Mouse (Mus musculus) lung, embryonic 16.5 days (tissue): ENCODE results near the gene Rapsn. TPM values are rescaled to one million over a fixed set of nuclear protein-coding genes. Genes with fewer than 3 reads are reported as not detected.

Source experiments
- ATAC-seq: fragments of 200-750 bp; cut with Nextera tagmentation; 2 replicates; pipeline ENCODE4 v1.8.0; 2017; ENCODE audit warnings: low read depth, mild to moderate bottlenecking, moderate library complexity
- H3K27ac ChIP-seq: fragments of 300-500 bp; sonication (generic); 2 replicates; pipeline ENCODE4 v1.5.1; 2014; ENCODE audit warnings: mild to moderate bottlenecking, control low read depth, low read length
- H3K27me3 ChIP-seq: fragments of 300-500 bp; sonication (generic); 2 replicates; pipeline ENCODE4 v1.6.1; 2014; ENCODE audit warnings: low read depth, low read length, mixed read lengths; ENCODE audit not compliant: control insufficient read depth, insufficient read depth
- H3K36me3 ChIP-seq: fragments of 300-500 bp; sonication (generic); 2 replicates; pipeline ENCODE4 v1.6.1; 2014; ENCODE audit warnings: low read length; ENCODE audit not compliant: control insufficient read depth, insufficient read depth
- H3K4me1 ChIP-seq: fragments of 300-500 bp; sonication (generic); replicated peaks from 2 replicates; pipeline ENCODE4 v1.6.1; 2014; ENCODE audit warnings: low read length, mixed read lengths; ENCODE audit not compliant: control insufficient read depth, insufficient read depth
- H3K4me2 ChIP-seq: fragments of 300-500 bp; sonication (generic); 2 replicates; pipeline ENCODE4 v1.6.1; 2014; ENCODE audit warnings: low read depth, low read length, control low read depth
- H3K4me3 ChIP-seq: fragments of 300-500 bp; sonication (generic); 2 replicates; pipeline ENCODE4 v1.5.1; 2014; ENCODE audit warnings: mild to moderate bottlenecking, low read length, control low read depth
- H3K9ac ChIP-seq: fragments of 300-500 bp; sonication (generic); 2 replicates; pipeline ENCODE4 v1.6.1; 2014; ENCODE audit warnings: low read length, control low read depth
- H3K9me3 ChIP-seq: fragments of 300-500 bp; sonication (generic); 2 replicates; pipeline ENCODE4 v1.6.1; 2016; ENCODE audit warnings: low read length; ENCODE audit not compliant: control insufficient read depth
- whole genome bisulfite sequencing: fragments of 180-500 bp; shearing (Covaris S2); extraction: QIAGEN DNeasy Blood & Tissue Kit; methylation state at CpG from one replicate; pipeline ENCODE4 v1.1.7; 2014; 5-methylcytosine and 5-hydroxymethylcytosine counted together
- polyA plus RNA-seq: library from polyadenylated mRNA; unstranded; fragments of >200 nt; fragmentation: Nextera tagmentation; extraction: Ambion mirVana; gene quantifications from 2 replicates; pipeline ENCODE4 v1.2.1, GENCODE M21; 2015

The Rapsn gene
- polyA plus RNA-seq, 1 experiment from 2014 or later, result 2.0 TPM

GRCm38 (mm10) chr2:91023956-91024355 lies 11.5 kb upstream of the Rapsn start:
- H3K4me3 ChIP-seq, result no peak overlapping the region
- H3K36me3 ChIP-seq, result peaks cover 2% of the 10 kb centered on the region; the same call in 1 of the 2 replicates
- H3K4me1 ChIP-seq, result no peaks in the 10 kb centered on the region
- H3K27me3 ChIP-seq, result no peaks in the 10 kb centered on the region
- no peak overlapping the region for H3K27ac ChIP-seq
- H3K9me3 ChIP-seq, result no peaks in the 10 kb centered on the region; the same call in 1 of the 2 replicates
- ATAC-seq, result no peak
- WGBS, result 96% methylated on average over 1 of the region's 1 CpGs
- no peak overlapping the region for H3K4me2 ChIP-seq
- H3K9ac ChIP-seq, result no peak overlapping the region

- WGBS, result 89% methylated on average over 1 of the region's 1 CpGs
- no peak overlapping the region for H3K4me3 ChIP-seq
- no peaks in the 10 kb centered on the region for H3K4me1 ChIP-seq
- ATAC-seq, result no peak
- no peaks in the 10 kb centered on the region for H3K36me3 ChIP-seq
- H3K27me3 ChIP-seq, result no peaks in the 10 kb centered on the region
- H3K9me3 ChIP-seq, result no peaks in the 10 kb centered on the region; the same call in 1 of the 2 replicates
- H3K27ac ChIP-seq, result no peak overlapping the region
- H3K4me2 ChIP-seq, result no peak overlapping the region
- no peak overlapping the region for H3K9ac ChIP-seq
Observed at GRCm38 (mm10) chr2:91025081-91025516, 10.3 kb upstream of the Rapsn start.

- H3K9ac ChIP-seq, result no peak overlapping the region
Observed at GRCm38 (mm10) chr2:91026491-91026890, 8.9 kb upstream of the Rapsn start.

GRCm38 (mm10) chr2:91027391-91028214 lies 7.8 kb upstream of the Rapsn start:
- Histone ChIP-seq H3K4me2 (no peak overlapping the region), H3K27me3 (no peaks in the 10 kb centered on the region), H3K27ac (no peak overlapping the region), H3K36me3 (no peaks in the 10 kb centered on the region), H3K9ac (no peak overlapping the region), H3K4me3 (no peak overlapping the region), H3K4me1 (no peaks in the 10 kb centered on the region), H3K9me3 (no peaks in the 10 kb centered on the region)
- 83% methylated on average over 9 of the region's 9 CpGs for WGBS
- no peak for ATAC-seq

More at GRCm38 (mm10) chr2:91026491-91026890, 8.9 kb upstream of the Rapsn start:
- H3K36me3 ChIP-seq, result no peaks in the 10 kb centered on the region
- H3K9me3 ChIP-seq, result no peaks in the 10 kb centered on the region
- ATAC-seq, result no peak
- H3K4me2 ChIP-seq, result no peak overlapping the region
- H3K4me1 ChIP-seq, result no peaks in the 10 kb centered on the region
- 87% methylated on average over 1 of the region's 1 CpGs for whole genome bisulfite sequencing
- no peak overlapping the region for H3K4me3 ChIP-seq
- no peaks in the 10 kb centered on the region for H3K27me3 ChIP-seq
- no peak overlapping the region for H3K27ac ChIP-seq

GRCm38 (mm10) chr2:91031216-91031615 lies 4.2 kb upstream of the Rapsn start:
- H3K9ac ChIP-seq, result no peak overlapping the region
- no peak overlapping the region for H3K27ac ChIP-seq
- H3K36me3 ChIP-seq, result no peaks in the 10 kb centered on the region
- H3K4me2 ChIP-seq, result no peak overlapping the region
- ATAC-seq, result no peak
- no peaks in the 10 kb centered on the region for H3K27me3 ChIP-seq
- 76% methylated on average over 4 of the region's 4 CpGs for WGBS
- 0 out of 2 replicates have a peak, but pooled peaks cover 3% of the 10 kb centered on the region for H3K4me1 ChIP-seq
- H3K9me3 ChIP-seq, result no peaks in the 10 kb centered on the region
- no peak overlapping the region for H3K4me3 ChIP-seq

- Histone ChIP-seq H3K9me3 (no peaks in the 10 kb centered on the region), H3K4me1 (0 out of 2 replicates have a peak, but pooled peaks cover 3% of the 10 kb centered on the region), H3K9ac (no peak overlapping the region), H3K27me3 (no peaks in the 10 kb centered on the region), H3K36me3 (no peaks in the 10 kb centered on the region), H3K4me2 (no peak overlapping the region), H3K4me3 (no peak overlapping the region), H3K27ac (no peak overlapping the region)
- 24% methylated on average over 3 of the region's 3 CpGs for WGBS
- no peak for ATAC-seq
Observed at GRCm38 (mm10) chr2:91033000-91033399, 2.4 kb upstream of the Rapsn start.

- no peak overlapping the region for H3K9ac ChIP-seq
- WGBS, result 63% methylated on average over 8 of the region's 8 CpGs
- H3K4me2 ChIP-seq, result no peak overlapping the region
- H3K27me3 ChIP-seq, result no peaks in the 10 kb centered on the region
- H3K4me3 ChIP-seq, result no peak overlapping the region
- ATAC-seq, result no peak
- no peaks in the 10 kb centered on the region for H3K4me1 ChIP-seq
- H3K36me3 ChIP-seq, result no peaks in the 10 kb centered on the region
- no peaks in the 10 kb centered on the region for H3K9me3 ChIP-seq
- no peak overlapping the region for H3K27ac ChIP-seq
Observed at GRCm38 (mm10) chr2:91041786-91042185, 6.4 kb downstream of the Rapsn start.

- Histone ChIP-seq H3K4me2 (no peak overlapping the region), H3K9ac (peak overlapping the region; percentile 9; the same call in 1 of the 2 replicates), H3K36me3 (no peaks in the 10 kb centered on the region), H3K9me3 (no peaks in the 10 kb centered on the region), H3K27me3 (no peaks in the 10 kb centered on the region), H3K4me3 (no peak overlapping the region), H3K4me1 (no peaks in the 10 kb centered on the region), H3K27ac (no peak overlapping the region)
- 64% methylated on average over 21 of the region's 21 CpGs for WGBS
- ATAC-seq, result peak; percentile 26; the same call in 1 of the 2 replicates
Observed at GRCm38 (mm10) chr2:91042651-91043398, 7.4 kb downstream of the Rapsn start.

- H3K27ac ChIP-seq, result no peak overlapping the region
- no peaks in the 10 kb centered on the region for H3K9me3 ChIP-seq
- 73% methylated on average over 13 of the region's 13 CpGs for WGBS
- no peaks in the 10 kb centered on the region for H3K36me3 ChIP-seq
- H3K4me1 ChIP-seq, result no peaks in the 10 kb centered on the region
- H3K4me3 ChIP-seq, result no peak overlapping the region
- ATAC-seq, result no peak
- no peaks in the 10 kb centered on the region for H3K27me3 ChIP-seq
- no peak overlapping the region for H3K9ac ChIP-seq
- no peak overlapping the region for H3K4me2 ChIP-seq
Observed at GRCm38 (mm10) chr2:91044727-91045126, 9.3 kb downstream of the Rapsn start.
